Mouse (Mus musculus) liver, embryonic 15.5 days (tissue): Measurements from ENCODE around the gene Tcf7. TPM values are rescaled to one million over a fixed set of nuclear protein-coding genes. Genes with fewer than 3 reads are reported as not detected.
A peak's percentile ranks its signal among the peaks of the same experiment; 100 is the strongest.

ENCODE experiments used
- ATAC-seq: fragments of 200-750 bp; cut with Nextera tagmentation; 2 replicates; pipeline ENCODE4 v1.8.0; 2017; ENCODE audit warnings: moderate number of reproducible peaks, mild to moderate bottlenecking, moderate library complexity; ENCODE audit not compliant: insufficient read depth
- H3K27ac ChIP-seq: fragments of 300-500 bp; sonication (generic); replicated peaks from 2 replicates; pipeline ENCODE4 v1.5.1; 2015; ENCODE audit warnings: mild to moderate bottlenecking, inconsistent platforms
- H3K27me3 ChIP-seq: fragments of 300-500 bp; sonication (generic); 2 replicates; pipeline ENCODE4 v1.6.1; 2015; ENCODE audit warnings: mild to moderate bottlenecking, inconsistent platforms
- H3K36me3 ChIP-seq: fragments of 300-500 bp; sonication (generic); replicated peaks from 2 replicates; pipeline ENCODE4 v1.6.1; 2015; ENCODE audit warnings: moderate library complexity, mild to moderate bottlenecking, inconsistent platforms
- H3K4me1 ChIP-seq: fragments of 300-500 bp; sonication (generic); replicated peaks from 2 replicates; pipeline ENCODE4 v1.6.1; 2015; ENCODE audit warnings: inconsistent platforms
- H3K4me2 ChIP-seq: fragments of 300-500 bp; sonication (generic); 2 replicates; pipeline ENCODE4 v1.6.1; 2015; ENCODE audit warnings: moderate library complexity, mild to moderate bottlenecking, inconsistent platforms
- H3K4me3 ChIP-seq: fragments of 300-500 bp; sonication (generic); replicated peaks from 2 replicates; pipeline ENCODE4 v1.5.1; 2015; ENCODE audit warnings: mild to moderate bottlenecking, inconsistent platforms
- H3K9ac ChIP-seq: fragments of 300-500 bp; sonication (generic); 2 replicates; pipeline ENCODE4 v1.6.1; 2015; ENCODE audit warnings: moderate library complexity, mild to moderate bottlenecking, inconsistent platforms
- H3K9me3 ChIP-seq: fragments of 300-500 bp; sonication (generic); replicated peaks from 2 replicates; pipeline ENCODE4 v1.6.1; 2016; ENCODE audit warnings: inconsistent platforms
- WGBS: fragments of 180-500 bp; shearing (Covaris S2); methylation state at CpG from one replicate; pipeline ENCODE4 v1.1.7; 2015; ENCODE audit warnings: mixed read lengths; ENCODE audit not compliant: insufficient replicate concordance; 5-methylcytosine and 5-hydroxymethylcytosine counted together
- polyA plus RNA-seq: library from polyadenylated mRNA; unstranded; fragments of >200 nt; fragmentation: Nextera tagmentation; extraction: Ambion mirVana; gene quantifications from 2 replicates; pipeline ENCODE4 v1.2.1, GENCODE M21; 2015

Gene Tcf7
- polyA plus RNA-seq, 1 experiment from 2014 or later: 1.4 TPM

- Histone ChIP-seq H3K9ac (no peak overlapping the region), H3K4me3 (no peak overlapping the region), H3K27me3 (no peaks in the 10 kb centered on the region), H3K4me1 (peaks cover 3% of the 10 kb centered on the region; the same call in 1 of the 2 replicates), H3K4me2 (no peak overlapping the region), H3K9me3 (no peaks in the 10 kb centered on the region), H3K36me3 (no peaks in the 10 kb centered on the region), H3K27ac (no peak overlapping the region)
- 72% methylated on average over 11 of the region's 11 CpGs for WGBS
- no peak for ATAC-seq
Measured at GRCm38 (mm10) chr11:52262338-52262737, 20.5 kb downstream of the Tcf7 start.

- no peak for ATAC-seq
- no peak overlapping the region for H3K27ac ChIP-seq
- no peaks in the 10 kb centered on the region for H3K36me3 ChIP-seq
- no peak overlapping the region for H3K9ac ChIP-seq
- H3K4me2 ChIP-seq: no peak overlapping the region
- no peaks in the 10 kb centered on the region for H3K9me3 ChIP-seq
- no peaks in the 10 kb centered on the region for H3K27me3 ChIP-seq
- H3K4me1 ChIP-seq: peaks cover 4% of the 10 kb centered on the region; the same call in 1 of the 2 replicates
- no peak overlapping the region for H3K4me3 ChIP-seq
- WGBS: 23% methylated on average over 5 of the region's 5 CpGs
Measured at GRCm38 (mm10) chr11:52261937-52262336, 20.9 kb downstream of the Tcf7 start.

GRCm38 (mm10) chr11:52260878-52261277 is 21.9 kb downstream of the Tcf7 start:
- no peak overlapping the region for H3K27ac ChIP-seq
- no peak for ATAC-seq
- H3K36me3 ChIP-seq: no peaks in the 10 kb centered on the region
- H3K4me2 ChIP-seq: no peak overlapping the region
- no peaks in the 10 kb centered on the region for H3K9me3 ChIP-seq
- no peak overlapping the region for H3K4me3 ChIP-seq
- no peak overlapping the region for H3K9ac ChIP-seq
- H3K27me3 ChIP-seq: no peaks in the 10 kb centered on the region
- 62% methylated on average over 4 of the region's 4 CpGs for WGBS
- peaks cover 8% of the 10 kb centered on the region for H3K4me1 ChIP-seq

- Histone ChIP-seq H3K4me1 (peaks cover 5% of the 10 kb centered on the region), H3K9ac (no peak overlapping the region), H3K4me3 (no peak overlapping the region), H3K27ac (no peak overlapping the region), H3K36me3 (no peaks in the 10 kb centered on the region), H3K4me2 (no peak overlapping the region), H3K9me3 (no peaks in the 10 kb centered on the region), H3K27me3 (no peaks in the 10 kb centered on the region)
- WGBS: 38% methylated on average over 5 of the region's 5 CpGs
- no peak for ATAC-seq
Measured at GRCm38 (mm10) chr11:52258711-52259110, 24.1 kb downstream of the Tcf7 start.

GRCm38 (mm10) chr11:52257376-52257775 is 25.4 kb downstream of the Tcf7 start:
- ATAC-seq: peak; percentile 69
- no peak overlapping the region for H3K9ac ChIP-seq
- H3K9me3 ChIP-seq: no peaks in the 10 kb centered on the region
- no peak overlapping the region for H3K27ac ChIP-seq
- H3K4me3 ChIP-seq: no peak overlapping the region
- no peaks in the 10 kb centered on the region for H3K36me3 ChIP-seq
- no peaks in the 10 kb centered on the region for H3K27me3 ChIP-seq
- WGBS: 54% methylated on average over 3 of the region's 3 CpGs
- no peak overlapping the region for H3K4me2 ChIP-seq
- peaks cover 5% of the 10 kb centered on the region for H3K4me1 ChIP-seq

GRCm38 (mm10) chr11:52255077-52255476 is 27.7 kb downstream of the Tcf7 start:
- Histone ChIP-seq H3K4me2 (no peak overlapping the region), H3K36me3 (no peaks in the 10 kb centered on the region), H3K27ac (no peak overlapping the region), H3K4me3 (no peak overlapping the region), H3K4me1 (peaks cover 5% of the 10 kb centered on the region), H3K9ac (no peak overlapping the region), H3K9me3 (no peaks in the 10 kb centered on the region), H3K27me3 (no peaks in the 10 kb centered on the region)
- no peak for ATAC-seq
- WGBS: 69% methylated on average over 8 of the region's 8 CpGs

GRCm38 (mm10) chr11:52253674-52254375 is 29.0 kb downstream of the Tcf7 start:
- 63% methylated on average over 11 of the region's 11 CpGs for WGBS

GRCm38 (mm10) chr11:52252692-52253091 is 30.1 kb downstream of the Tcf7 start:
- H3K4me2 ChIP-seq: no peak overlapping the region
- H3K9me3 ChIP-seq: no peaks in the 10 kb centered on the region
- no peak overlapping the region for H3K9ac ChIP-seq
- no peak overlapping the region for H3K4me3 ChIP-seq
- H3K27me3 ChIP-seq: no peaks in the 10 kb centered on the region
- H3K27ac ChIP-seq: no peak overlapping the region
- H3K4me1 ChIP-seq: peaks cover 5% of the 10 kb centered on the region
- no peak for ATAC-seq
- 35% methylated on average over 1 of the region's 1 CpGs for WGBS
- H3K36me3 ChIP-seq: peaks cover 10% of the 10 kb centered on the region

More at GRCm38 (mm10) chr11:52253674-52254375, 29.0 kb downstream of the Tcf7 start:
- ATAC-seq: no peak
- Histone ChIP-seq H3K9ac (no peak overlapping the region), H3K9me3 (no peaks in the 10 kb centered on the region), H3K27me3 (no peaks in the 10 kb centered on the region), H3K4me2 (no peak overlapping the region), H3K4me3 (no peak overlapping the region), H3K4me1 (peaks cover 5% of the 10 kb centered on the region), H3K36me3 (no peaks in the 10 kb centered on the region; the same call in 1 of the 2 replicates), H3K27ac (no peak overlapping the region)

- H3K36me3 ChIP-seq: peaks cover 19% of the 10 kb centered on the region
- 70% methylated on average over 5 of the region's 5 CpGs for WGBS
- no peak overlapping the region for H3K27ac ChIP-seq
- no peak overlapping the region for H3K4me3 ChIP-seq
- peaks cover 3% of the 10 kb centered on the region for H3K4me1 ChIP-seq
- H3K4me2 ChIP-seq: no peak overlapping the region
- no peak for ATAC-seq
- no peak overlapping the region for H3K9ac ChIP-seq
- H3K27me3 ChIP-seq: no peaks in the 10 kb centered on the region
- H3K9me3 ChIP-seq: no peaks in the 10 kb centered on the region
Measured at GRCm38 (mm10) chr11:52251770-52252169, 31.0 kb downstream of the Tcf7 start.

- Histone ChIP-seq H3K36me3 (peaks cover 39% of the 10 kb centered on the region), H3K4me3 (no peak overlapping the region)
Measured at GRCm38 (mm10) chr11:52249452-52249851, 33.4 kb downstream of the Tcf7 start.

GRCm38 (mm10) chr11:52240898-52241542 is 41.8 kb downstream of the Tcf7 start:
- Histone ChIP-seq H3K27me3 (no peaks in the 10 kb centered on the region), H3K9ac (no peak overlapping the region), H3K36me3 (peaks cover 87% of the 10 kb centered on the region), H3K4me3 (no peak overlapping the region), H3K4me2 (no peak overlapping the region), H3K27ac (no peak overlapping the region), H3K9me3 (no peaks in the 10 kb centered on the region), H3K4me1 (no peaks in the 10 kb centered on the region)
- WGBS: 83% methylated on average over 4 of the region's 4 CpGs
- ATAC-seq: no peak

More at GRCm38 (mm10) chr11:52249452-52249851, 33.4 kb downstream of the Tcf7 start:
- 89% methylated on average over 2 of the region's 2 CpGs for WGBS
- Histone ChIP-seq H3K27ac (no peak overlapping the region), H3K9ac (no peak overlapping the region), H3K9me3 (no peaks in the 10 kb centered on the region), H3K4me1 (no peaks in the 10 kb centered on the region), H3K27me3 (no peaks in the 10 kb centered on the region), H3K4me2 (no peak overlapping the region)
- no peak for ATAC-seq
